Mouse (Mus musculus): ENCODE measurements around the gene Gaa.

Gaa gene

DNA sequence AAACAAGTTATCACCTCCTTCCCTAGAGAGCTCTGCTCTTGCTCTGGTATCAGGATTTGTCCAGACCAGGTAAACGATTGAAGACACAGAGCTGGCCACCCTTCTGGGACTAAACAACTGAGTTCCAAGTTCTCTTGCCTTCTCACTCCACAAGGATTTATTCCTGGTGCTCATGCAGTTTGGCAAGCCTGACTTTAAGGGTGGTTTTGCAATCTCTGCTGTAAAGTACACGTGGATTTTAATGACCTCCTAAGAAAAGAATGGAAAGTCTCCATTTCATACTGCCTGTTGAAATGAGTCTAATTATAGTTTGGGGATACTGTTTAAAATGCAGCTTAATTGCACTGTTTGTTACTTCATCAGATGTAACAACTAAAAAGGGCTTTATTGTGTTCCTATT lies 33.3 kb downstream of the Gaa start:
- no peak for DNase-seq (ENCODE audit: low spot score)

DNA sequence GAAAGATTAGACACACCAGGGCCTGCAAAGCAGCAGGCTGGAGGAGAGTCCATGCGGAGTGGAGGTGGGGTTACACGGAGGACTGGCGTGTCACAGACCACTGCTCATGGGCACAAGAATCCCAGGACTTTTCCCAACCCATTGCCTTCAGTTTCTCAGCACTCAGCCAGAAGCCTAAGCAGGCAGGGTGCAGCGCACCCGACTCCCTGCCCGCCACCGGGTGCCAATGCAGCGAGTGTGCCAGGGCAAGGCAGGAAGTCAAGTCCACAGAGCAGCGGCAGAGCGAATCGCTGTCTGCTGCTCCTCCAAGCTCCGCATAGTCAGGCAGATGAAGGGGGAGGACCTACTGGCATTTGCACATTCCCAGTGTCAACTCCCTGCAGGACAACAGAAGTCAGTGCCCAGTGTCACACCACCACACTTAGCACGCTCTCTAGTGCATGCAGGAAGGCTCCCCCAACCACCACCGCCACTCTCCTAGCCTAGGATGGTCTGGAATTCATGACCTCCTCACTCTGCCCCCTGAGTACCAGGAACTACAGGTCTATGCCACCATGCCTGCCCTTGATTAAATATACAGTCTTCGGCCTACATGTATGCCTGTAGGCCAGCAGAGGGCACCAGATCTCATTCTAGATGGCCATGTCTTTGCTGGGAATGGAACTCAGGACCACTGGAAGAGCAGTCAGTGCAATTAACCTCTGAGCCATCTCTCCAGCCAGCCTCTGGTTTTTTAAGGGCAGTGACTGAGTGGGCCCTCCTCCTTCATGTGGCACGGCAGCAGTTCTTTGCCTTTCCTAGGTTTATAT lies 37.4 kb downstream of the Gaa start:
- no peak for DNase-seq (ENCODE audit: low spot score)

DNA sequence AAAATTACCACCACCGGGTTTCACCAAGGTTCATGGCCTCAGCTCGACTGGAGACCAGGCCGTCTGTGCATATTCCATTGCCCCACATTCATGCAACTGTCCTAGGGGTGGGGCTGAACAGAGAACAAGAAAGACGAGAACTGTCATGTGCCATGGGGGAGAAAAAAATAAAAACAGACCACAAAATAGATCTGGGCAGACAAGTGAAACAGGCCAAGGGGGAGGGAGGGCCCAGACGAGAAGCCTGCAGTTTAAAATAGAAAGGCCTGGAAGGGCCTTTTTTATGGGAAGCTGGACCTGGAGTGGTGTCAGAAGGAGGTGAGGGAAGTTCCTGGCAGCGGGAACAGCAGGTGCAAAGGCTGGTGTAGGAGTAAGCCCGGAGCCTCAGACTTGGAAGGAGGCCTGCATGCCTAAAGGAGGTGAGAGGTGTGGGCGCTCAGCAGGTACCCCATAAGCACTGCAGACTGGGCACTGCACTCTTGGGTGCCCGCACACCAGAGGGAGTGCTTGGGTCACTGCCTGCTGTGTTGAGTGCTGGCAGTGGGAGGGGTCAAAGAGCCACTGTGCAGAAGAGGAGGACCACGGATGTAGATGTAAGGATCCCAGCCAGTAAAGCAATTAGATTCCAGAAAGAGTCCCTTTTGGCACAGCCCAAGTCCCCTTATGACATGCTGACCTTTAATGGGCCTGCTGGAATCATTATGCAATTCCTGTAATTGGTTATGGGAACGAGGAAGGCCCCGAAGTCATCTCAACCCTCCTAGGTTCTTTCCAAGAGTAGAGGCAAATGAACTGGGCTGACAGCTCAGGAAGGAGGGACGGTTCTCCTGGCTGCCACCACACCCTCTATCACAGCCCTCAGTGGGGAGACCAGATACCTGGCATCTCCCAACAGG lies 39.3 kb downstream of the Gaa start:
- DNase-seq (ENCODE audit: low spot score), result no peak

DNA sequence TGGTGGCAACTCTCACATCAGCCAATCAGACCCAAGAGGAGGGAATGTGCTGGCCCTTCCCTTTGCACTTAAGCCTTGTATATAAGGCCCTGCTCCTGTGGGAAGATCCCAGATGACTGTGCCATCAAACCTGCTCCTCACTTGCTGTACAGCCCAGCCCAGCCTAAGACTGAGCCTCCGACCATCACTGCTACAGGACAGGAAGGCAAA lies 39.9 kb downstream of the Gaa start, which contains the start of gene Card14:
TSS of gene Card14 (plus strand) at position 111 of the 210 bp plus-strand sequence.
- DNase-seq (ENCODE audit: low spot score), result no peak

DNA sequence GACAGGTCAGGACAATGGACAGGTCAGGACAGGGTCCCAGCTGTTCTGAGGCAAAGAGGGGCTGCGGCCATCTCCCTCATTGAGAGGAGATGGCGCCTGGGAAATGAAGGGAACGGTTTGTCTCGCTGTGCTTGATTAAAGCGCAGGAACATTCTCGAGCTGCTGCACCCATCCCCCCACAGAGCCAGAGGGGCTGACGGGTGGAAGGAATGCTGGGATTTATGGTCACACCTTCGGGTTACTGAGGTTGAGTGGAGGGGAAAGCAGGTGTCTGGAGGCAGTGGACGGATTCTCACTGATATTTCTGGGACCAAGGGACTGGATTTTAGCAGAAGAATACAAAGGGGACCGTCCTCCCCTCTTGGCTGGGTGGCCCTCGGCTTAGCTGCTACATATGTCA lies 40.2 kb downstream of the Gaa start:
- no peak for DNase-seq (ENCODE audit: low spot score)

DNA sequence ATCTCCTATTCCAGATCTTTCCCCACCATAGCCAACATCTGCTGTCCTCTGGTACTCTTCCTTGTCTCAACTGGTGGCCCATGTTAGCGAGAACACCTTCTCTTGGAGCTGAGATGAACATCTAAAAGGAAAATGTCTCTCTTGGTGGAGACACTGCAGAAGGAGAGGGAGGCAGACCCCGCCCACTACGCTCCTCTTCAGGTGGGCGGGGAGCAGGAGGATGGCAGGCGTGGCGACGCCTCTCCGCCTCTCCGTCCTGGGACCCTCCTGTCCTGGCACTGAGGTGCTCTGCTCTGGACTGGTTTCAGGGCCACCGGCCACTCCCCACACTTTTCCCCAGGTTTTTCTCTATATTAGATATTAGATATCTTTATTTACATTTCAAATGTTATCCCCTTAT lies 42.9 kb downstream of the Gaa start:
- DNase-seq (ENCODE audit: low spot score), result no peak

DNA sequence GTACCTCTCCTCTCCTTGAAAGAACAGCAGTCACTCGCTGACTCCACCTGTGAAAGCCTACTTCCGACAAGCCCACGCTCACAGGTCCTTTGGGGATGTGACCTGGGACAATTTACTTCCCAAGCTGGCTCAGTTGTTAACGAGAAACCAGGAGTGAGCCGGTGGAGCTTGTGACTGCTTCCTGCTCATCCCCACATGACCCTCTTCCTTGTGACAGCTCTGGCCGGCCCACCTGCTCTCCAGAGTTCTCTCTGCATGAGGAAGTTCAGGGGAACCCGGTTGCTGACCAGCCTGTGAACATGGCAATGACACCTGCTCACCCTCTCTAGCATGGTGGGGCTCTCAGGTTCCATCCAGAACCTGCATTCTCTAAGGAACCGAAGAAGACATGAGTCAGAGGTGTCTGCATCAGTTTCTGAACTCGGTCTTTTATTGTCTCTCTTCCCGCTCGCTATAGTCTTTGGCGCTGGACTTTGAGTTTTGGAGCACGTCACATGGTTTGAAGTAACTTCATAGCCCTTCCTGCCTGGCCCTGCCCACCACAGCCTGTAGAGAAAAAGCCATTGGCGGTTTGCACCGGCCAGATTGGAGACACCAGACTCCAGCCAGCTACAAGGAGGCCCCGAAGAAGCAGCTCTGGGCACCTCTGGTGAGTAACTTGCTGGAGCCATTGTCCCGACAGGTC lies 46.7 kb downstream of the Gaa start:
- no peak for DNase-seq (ENCODE audit: low spot score)

DNA sequence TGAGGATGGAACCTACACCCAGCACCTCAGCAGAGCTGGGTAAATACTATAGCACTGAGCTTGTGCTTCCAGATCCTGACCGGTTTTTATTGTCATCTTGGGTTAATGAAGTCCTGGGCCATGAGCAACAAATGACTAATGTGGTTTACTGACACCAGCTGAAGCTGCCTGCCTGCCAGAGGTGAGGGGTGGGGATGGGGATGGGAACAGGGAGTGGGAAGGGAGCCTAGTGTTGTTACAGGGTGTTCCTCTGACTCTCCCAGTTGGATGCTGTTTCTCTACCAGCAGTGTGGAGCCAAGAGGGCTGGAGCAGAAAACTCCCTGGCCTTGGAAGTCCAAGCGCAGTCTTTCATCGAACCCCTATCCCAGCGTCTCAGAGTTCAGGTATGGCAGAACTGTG lies 49.0 kb downstream of the Gaa start:
- DNase-seq (ENCODE audit: low spot score), result no peak

DNA sequence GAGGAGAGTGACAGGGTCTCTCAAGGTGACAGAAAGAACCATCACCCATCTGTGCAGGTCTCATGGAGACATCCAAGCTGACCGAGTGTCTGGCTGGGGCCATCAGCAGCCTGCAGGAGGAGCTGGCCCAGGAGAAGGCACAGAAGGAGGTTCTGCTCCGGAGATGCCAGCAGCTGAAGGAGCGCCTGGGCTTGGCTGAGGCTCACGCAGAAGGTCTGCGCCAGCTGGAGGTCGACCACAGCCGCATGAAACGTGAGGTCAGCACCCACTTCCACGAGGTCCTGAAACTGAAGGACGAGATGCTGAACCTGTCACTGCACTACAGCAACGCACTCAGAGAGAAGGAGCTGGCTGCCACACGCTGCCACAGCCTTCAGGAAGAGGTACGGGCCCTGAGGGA lies 54.8 kb downstream of the Gaa start:
- no peak for DNase-seq (ENCODE audit: low spot score)

DNA sequence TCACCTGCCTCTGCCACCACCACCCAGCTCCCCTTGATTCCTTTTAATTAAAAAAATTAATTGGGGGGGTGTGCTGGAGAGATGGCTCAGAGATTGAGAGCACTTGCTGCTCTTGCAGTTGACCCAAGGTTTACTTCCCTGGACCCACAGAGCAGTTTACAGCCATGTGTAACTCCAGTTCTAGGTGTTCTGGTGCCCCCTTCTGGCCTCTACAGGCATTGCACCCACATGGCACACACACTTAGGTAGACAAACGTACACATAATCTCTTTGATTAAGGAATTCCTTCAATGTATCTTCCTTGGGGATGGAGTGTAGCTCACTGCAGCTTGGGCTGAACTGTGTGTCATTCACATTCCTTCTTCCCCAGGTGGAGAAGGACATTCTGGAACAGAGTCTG lies 57.4 kb downstream of the Gaa start:
- no peak for DNase-seq (ENCODE audit: low spot score)

DNA sequence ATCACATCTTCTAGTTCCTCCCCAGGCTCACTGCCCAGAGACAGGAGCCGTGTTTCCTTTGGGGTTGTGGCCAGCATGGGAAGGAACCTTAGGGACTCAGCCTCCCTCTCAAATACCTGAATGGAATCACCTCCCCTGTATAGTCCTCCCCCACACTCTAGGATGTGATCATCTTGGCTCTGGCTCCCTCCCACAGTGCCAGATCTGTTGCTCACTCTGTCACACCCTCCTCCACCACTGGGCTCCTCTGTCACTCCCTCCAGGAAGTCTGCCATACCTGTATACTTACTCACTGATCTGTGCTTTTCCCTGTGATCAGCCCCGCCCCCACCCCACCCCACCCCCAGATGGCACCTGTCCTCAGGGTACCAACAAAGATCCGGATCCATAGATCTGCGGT lies 62.9 kb downstream of the Gaa start:
- DNase-seq (ENCODE audit: low spot score), result no peak

DNA sequence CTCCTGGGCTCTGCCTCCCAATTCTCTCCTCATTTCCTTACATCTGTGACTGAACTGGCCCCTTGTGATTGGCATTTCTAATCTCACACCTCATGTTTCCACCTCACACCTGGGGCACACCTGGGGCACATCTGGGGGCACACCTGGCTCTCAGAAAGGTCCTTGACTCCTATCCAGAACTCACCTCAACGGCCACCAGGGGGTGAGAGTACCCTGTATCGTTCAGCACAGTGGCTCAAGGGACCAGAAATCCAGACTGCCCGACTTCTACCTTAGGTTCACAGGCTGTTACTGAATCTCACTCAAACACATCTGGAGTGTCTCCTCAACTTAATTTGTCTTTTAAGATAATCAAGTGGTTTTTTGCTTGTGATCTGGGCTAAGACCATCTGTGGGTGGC lies 64.3 kb downstream of the Gaa start:
- no peak for DNase-seq (ENCODE audit: low spot score)

Data from spleen, adult 12 weeks (tissue).